Mouse (Mus musculus) Patski (cell line): Measurements from ENCODE around the gene Cwc25. TPM values are rescaled to one million over a fixed set of nuclear protein-coding genes. Genes with fewer than 3 reads are reported as not detected.

Source experiments
- ATAC-seq: fragments of 100-300 bp; one replicate; pipeline ENCODE4 v1.8.0; 2021
- CTCF ChIA-PET: fragments of 350-600 bp; sonication (Branson Sonifier 250); formaldehyde crosslinking; loops from one replicate; lab custom pipeline; 2022; ENCODE audit warnings: inconsistent platforms; lab: Charles Lee
- POLR2A ChIA-PET: fragments of 350-600 bp; sonication (Branson Sonifier 250); formaldehyde crosslinking; loops from one replicate; lab custom pipeline; 2022; ENCODE audit warnings: antibody characterized with exemption, inconsistent platforms; lab: Charles Lee
- DNase-seq: peaks from one replicate; pipeline ENCODE4 v3.0.0-alpha.2; 2011; ENCODE audit warnings: low read depth, low spot score
- H3K27me3 ChIP-seq: fragments of 371-371 bp; one replicate; pipeline ENCODE4 v1.5.1; 2021
- CTCF ChIP-seq: fragments of 100-300 bp; IDR thresholded peaks from one replicate; pipeline ENCODE4 v1.5.1; 2021
- in situ Hi-C: fragments of 300-500 bp; cut with MboI; formaldehyde crosslinking; loops from 3 replicates; pipeline ENCODE4 v1.11.1; 2018; ENCODE audit warnings: low pct_unique_long_range_greater_than_20kb, mixed read lengths
- polyA plus RNA-seq: library from polyadenylated mRNA; unstranded; gene quantifications from one replicate; pipeline ENCODE4 v1.2.3, GENCODE M21; 2021

Cwc25 gene
- 20.1 TPM for polyA plus RNA-seq

DNA sequence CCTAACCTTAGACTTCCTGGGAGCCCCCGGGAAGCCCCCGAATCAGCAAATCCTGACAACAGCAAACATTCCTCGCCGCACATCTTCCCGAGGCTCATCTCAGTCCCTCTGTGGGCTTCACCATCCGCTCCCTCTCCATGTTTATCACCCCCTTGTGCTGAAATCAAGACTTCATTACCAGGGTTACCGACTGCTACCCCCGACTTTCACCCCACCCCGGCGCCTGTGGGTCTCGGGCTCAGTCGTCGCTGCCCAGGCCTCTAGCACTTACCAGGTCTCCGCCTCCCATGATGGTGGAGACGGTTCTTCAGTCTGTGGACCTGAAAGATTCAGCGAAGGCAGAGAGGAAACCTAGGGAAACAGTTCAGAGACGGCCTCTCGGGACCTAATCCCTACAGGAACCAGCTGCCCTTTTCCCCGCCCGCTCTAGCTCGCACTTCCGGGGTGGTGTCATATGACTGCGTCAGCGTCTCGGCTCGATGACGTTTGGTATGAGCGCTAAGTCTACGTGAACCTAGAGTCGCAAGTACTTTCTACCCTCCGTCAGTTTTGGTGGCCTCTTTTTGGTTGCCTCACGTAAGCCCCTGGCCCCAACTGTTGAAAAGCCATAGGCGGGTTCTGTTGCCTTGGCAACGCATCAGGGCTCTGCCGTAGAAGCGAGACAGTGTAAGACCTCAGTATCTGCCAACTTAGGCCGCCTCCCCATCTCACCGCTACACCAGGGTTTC is at the start of gene Cwc25:
Gene Cwc25, minus strand, starts transcription at position 403 of the 728 bp plus-strand sequence.
- CTCF ChIA-PET = interaction anchor here (1.3 to 1.4 kb wide), 2 partner anchors 8 to 18 kb away, joined by 3 to 4 read pairs; no protein-coding TSS in a partner anchor
- no peak for TF ChIP-seq CTCF
- no peaks in the 10 kb centered on the region for H3K27me3 ChIP-seq
- peak; percentile 84 for DNase-seq
- POLR2A ChIA-PET = interaction anchor here (0.7 to 1.2 kb wide), 5 partner anchors 9 to 383 kb away, joined by 3 to 6 read pairs (median 4); partner anchors contain the start of gene Rpl23
- in situ Hi-C loops = no loop called here
- ATAC-seq = peak; percentile 57

DNA sequence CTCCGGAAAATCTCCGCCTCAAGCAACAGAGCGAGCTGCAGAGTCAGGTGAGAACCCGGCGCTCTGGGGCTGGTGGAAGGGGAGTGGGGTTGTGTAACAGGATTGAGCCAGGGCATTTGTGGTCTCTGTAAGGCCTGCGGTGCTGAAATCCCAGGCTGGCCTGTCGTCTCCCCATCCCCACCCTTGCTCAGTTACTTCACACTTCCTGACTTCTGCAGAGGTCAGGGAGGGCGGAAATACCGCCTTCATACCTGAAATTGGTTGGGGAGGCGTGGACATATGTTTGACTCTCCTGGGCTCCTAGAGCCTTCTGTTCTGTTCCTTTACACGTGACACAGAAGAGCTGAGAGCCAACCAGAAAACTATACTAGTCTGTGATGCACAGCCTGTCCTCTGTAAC is 49.4 kb upstream of the Cwc25 start:
- no peaks in the 10 kb centered on the region for H3K27me3 ChIP-seq
- ATAC-seq (no peak), DNase-seq (no peak)
- in situ Hi-C loops = no loop called here
- POLR2A ChIA-PET = interaction anchor here (15.1 kb wide), 1 partner anchor 16 kb away, joined by 133 read pairs; the partner anchor contains the start of gene Lasp1
- no peak for TF ChIP-seq CTCF
- CTCF ChIA-PET = interaction anchor here (1.0 to 7.5 kb wide), 2 partner anchors 14 to 22 kb away, joined by 3 to 32 read pairs; no protein-coding TSS in a partner anchor

DNA sequence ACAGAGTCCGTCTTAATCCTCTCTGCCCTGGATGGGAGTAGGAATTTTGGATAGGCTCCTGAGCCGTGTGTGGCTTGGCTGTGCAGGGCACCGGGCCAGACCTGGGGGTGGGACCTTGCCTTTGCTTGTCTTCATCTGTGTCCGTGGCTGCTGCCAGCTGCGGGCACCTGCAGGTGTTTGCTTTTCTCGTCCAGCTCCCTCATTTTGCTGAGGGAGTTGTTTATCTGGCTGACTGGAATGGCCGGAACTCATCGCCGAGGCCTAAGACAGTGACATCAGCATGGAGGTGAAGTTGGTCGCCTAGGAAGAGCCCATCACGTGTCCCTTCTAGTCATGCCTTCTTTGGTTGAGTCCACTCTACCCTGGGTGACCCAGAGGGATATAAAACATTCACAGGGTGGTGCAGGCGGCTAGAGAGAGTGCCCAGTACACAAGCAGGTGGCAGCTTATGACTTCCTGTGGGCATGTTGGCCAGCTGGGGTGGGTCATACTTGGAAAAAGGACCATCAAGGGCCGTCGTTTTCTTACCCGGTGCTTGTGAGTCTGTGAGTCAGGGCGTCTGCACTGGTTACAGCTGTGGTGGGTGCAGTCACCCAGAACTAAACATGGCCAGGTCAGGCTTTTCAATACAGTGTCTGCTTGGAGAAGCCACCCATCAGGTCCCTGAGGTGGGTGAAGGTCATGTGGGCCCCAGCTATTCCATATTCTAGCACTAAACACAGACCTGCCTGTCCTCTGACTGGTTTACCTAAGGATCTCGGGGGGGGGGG is 47.6 kb upstream of the Cwc25 start:
- ATAC-seq (peak; percentile 37), DNase-seq (no peak)
- CTCF ChIA-PET = interaction anchor here (1.6 to 7.5 kb wide), 2 partner anchors 12 to 13 kb away, joined by 4 to 32 read pairs; no protein-coding TSS in a partner anchor
- TF ChIP-seq CTCF = no peak
- no peaks in the 10 kb centered on the region for H3K27me3 ChIP-seq
- POLR2A ChIA-PET = interaction anchor here (0.5 to 15.1 kb wide), 5 partner anchors 9 to 51 kb away, joined by 3 to 133 read pairs (median 4); partner anchors contain the start of gene Lasp1
- in situ Hi-C loops = no loop called here

DNA sequence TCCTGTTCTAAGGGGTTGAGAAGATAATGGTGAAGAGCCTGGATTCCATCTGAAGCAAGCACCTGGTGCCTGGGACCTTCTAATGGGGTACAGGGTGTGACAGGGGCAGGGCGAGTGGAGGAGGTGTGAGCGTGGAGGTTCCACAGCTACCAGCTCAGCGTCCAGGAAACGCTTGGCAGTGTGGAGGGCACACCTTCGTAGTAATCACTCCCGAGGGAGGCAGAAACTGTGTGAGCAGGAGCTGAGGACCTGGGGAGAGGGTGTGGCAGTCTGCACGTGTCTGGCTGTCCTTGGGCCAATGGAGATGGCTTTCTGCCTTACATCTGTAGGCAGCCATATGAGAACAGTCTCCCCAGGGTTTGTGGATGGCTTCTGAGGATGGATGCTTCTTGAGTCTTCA is 46.7 kb upstream of the Cwc25 start:
- ATAC-seq (no peak), DNase-seq (no peak)
- no peaks in the 10 kb centered on the region for H3K27me3 ChIP-seq
- TF ChIP-seq CTCF = no peak
- POLR2A ChIA-PET = interaction anchor here (0.6 to 15.1 kb wide), 5 partner anchors 8 to 381 kb away, joined by 3 to 133 read pairs (median 6); partner anchors contain the start of gene Lasp1
- CTCF ChIA-PET = interaction anchor here (1.6 to 7.5 kb wide), 2 partner anchors 12 to 14 kb away, joined by 4 to 32 read pairs; no protein-coding TSS in a partner anchor
- in situ Hi-C loops = no loop called here

DNA sequence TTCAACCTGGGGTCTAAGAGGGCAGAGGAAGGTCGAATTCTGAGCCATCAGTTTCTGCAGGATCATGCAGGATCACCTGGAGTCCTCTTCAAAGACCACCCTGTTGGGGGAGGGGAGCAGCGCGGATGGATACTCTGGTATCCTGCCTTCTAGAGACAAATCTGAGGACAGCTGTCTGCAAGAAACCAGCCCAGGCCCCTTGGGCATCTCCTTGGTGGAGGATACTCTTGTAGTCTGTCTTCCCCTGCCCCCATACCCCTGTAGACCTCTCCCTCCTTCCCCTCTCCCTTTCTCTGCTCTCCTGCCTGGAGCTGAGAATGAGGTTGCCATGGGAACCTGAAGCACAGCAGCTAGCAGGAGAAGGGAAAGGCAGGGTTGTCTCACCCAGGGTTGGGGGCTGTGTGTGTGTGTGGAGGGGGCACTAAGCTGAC is 46.1 kb upstream of the Cwc25 start:
- no peak for ATAC-seq
- ChIA-PET CTCF (interaction anchor here (1.6 to 7.5 kb wide), 2 partner anchors 11 to 15 kb away, joined by 4 to 32 read pairs; no protein-coding TSS in a partner anchor), POLR2A (interaction anchor here (0.6 to 15.1 kb wide), 2 partner anchors 13 to 382 kb away, joined by 6 to 133 read pairs; partner anchors contain the start of gene Lasp1)
- no peak for DNase-seq
- TF ChIP-seq CTCF = no peak
- no peaks in the 10 kb centered on the region for H3K27me3 ChIP-seq
- in situ Hi-C loops = no loop called here

DNA sequence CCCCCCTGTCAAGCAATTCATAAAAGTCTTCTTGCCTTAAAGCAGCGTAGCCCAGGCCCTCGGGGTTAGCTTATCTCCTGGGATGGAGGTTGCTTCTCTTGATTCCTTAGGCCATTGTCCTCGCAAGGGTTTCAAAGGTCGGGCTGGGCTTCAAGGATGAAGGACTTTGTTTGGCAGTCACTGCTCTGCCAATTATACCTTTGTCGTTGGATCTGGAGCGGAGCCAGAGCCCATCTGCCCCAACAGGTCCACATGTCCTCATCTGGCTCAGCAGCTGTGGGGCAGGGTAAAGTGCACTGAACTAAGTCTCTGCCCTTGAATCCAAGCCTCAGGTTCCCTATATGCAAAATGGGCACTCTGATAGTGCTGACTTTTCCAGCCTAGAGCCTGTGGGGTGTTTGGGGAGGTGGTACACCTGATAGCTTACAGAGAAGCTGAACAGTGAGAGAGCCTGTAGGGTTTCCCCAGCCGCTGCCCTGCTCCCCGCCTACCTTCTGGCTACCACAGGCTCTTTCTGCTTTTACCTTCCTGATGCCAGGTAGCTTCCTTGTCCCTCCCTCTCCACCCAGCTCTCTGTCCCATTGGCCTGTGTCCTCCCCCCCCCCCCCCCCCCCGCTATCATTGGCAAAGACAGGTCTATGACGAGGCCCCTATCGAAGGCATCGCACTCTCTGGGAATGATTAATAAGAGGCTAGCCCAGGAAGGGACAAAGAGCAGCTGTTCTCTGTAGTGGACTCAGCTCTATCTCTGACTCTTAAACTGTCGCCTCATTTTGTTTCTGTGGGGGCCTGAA is 45.4 kb upstream of the Cwc25 start:
- ChIA-PET CTCF (interaction anchor here (0.8 to 7.5 kb wide), 3 partner anchors 10 to 25 kb away, joined by 3 to 32 read pairs (median 4); no protein-coding TSS in a partner anchor), POLR2A (interaction anchor here (0.7 to 15.1 kb wide), 5 partner anchors 9 to 532 kb away, joined by 3 to 133 read pairs (median 4); partner anchors contain the start of gene Lasp1)
- DNase-seq (no peak), ATAC-seq (no peak)
- in situ Hi-C loops = no loop called here
- no peak for TF ChIP-seq CTCF
- H3K27me3 ChIP-seq = no peaks in the 10 kb centered on the region

DNA sequence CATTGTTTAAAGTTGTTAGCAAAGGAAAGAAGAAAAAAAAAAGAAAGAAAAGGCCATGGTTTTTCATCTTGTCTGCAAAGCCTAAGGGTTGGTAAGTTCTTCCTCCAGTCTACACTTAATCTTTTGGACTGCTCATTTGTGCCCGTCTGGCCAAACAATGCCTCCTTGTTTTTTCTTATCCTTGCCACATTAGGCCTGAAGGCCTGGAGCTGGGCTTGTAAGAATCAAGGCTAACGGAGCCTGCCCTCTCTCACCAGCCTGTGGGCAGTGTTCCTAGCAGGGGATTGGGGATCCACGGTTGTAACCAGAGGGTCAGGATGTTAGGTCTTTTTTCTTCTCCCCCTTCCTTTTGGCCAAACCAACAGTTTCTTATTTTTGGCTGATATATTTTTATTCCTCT is 44.6 kb upstream of the Cwc25 start:
- ChIA-PET CTCF (interaction anchor here (0.8 to 7.5 kb wide), 2 partner anchors 10 to 24 kb away, joined by 3 to 32 read pairs; no protein-coding TSS in a partner anchor), POLR2A (interaction anchor here (0.7 to 15.1 kb wide), 4 partner anchors 10 to 531 kb away, joined by 3 to 133 read pairs (median 6); partner anchors contain the start of gene Lasp1)
- ATAC-seq (no peak), DNase-seq (no peak)
- H3K27me3 ChIP-seq = no peaks in the 10 kb centered on the region
- TF ChIP-seq CTCF = no peak
- in situ Hi-C loops = no loop called here

DNA sequence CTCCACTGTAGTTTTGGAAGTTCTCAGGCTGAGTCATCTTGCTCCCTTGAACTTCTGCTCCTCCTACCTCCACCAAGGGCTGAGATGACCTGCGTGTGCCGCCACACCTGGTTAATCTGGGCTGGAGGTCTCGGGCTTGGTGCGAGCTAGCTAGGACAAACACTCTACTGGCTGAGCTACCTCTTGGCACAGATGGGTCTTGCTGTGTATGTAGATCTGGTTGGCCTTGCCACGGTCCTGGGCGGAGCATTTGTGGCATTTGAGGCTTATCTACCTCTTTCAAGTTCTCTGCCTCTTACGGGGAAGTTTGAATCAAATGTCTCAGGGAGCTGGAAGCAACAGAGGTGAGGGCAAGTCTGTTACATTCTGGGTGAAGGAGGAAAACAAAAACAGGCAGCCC is 44.0 kb upstream of the Cwc25 start:
- H3K27me3 ChIP-seq = no peaks in the 10 kb centered on the region
- no peak for DNase-seq
- ATAC-seq = no peak
- POLR2A ChIA-PET = interaction anchor here (2.3 to 15.1 kb wide), 2 partner anchors 10 kb away, joined by 8 to 133 read pairs; partner anchors contain the start of gene Lasp1
- TF ChIP-seq CTCF = no peak
- CTCF ChIA-PET = interaction anchor here (7.5 kb wide), 1 partner anchor 9 kb away, joined by 32 read pairs; no protein-coding TSS in a partner anchor
- in situ Hi-C loops = no loop called here
